Mouse (Mus musculus): Measurements from ENCODE around the gene Aebp1.

DNA sequence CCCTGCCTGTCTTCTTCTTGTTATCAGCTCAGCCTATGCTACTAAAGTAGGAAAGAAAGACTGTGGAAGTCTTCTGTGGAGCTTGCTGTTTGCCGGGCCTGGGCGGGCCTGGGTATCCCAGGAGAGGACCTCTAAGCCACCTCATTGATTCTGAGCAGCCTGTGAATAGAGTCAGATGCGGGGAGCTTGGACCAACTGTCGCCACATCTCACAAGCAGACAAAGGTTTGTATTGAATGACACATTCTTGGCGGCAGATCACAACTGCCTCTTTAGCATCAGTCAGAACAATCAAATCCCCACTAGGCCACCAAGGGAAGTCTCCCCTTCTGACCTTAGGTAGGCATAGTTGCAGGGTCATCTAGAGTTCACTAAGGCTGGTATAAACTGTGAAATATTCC, 25.5 kb downstream of the Aebp1 start:
- TF ChIP-seq CTCF (conservative IDR thresholded peaks at IDR 0.05; ENCODE audit: low read length) (no peak), POU5F1 (IDR thresholded peaks at IDR 0.05; ENCODE audit: borderline replicate concordance, low read length) (no peak), NANOG (IDR thresholded peaks at IDR 0.05; ENCODE audit: borderline replicate concordance, low read length) (peak; percentile 82)

Measured in E14TG2a.4 (cell line).